Mouse (Mus musculus) T-helper 2 cell (primary cell): ENCODE data around the gene Tcam1.

ENCODE experiments used
- in situ Hi-C: fragments of 300-600 bp; cut with MboI, MseI; formaldehyde crosslinking; loops from one replicate; pipeline ENCODE4 v1.15.1; 2025; ENCODE audit warnings: high pct_unique_total_duplicates

Tcam1 gene

GRCm38 (mm10) chr11:106273311-106273684, 3.2 kb upstream of the Tcam1 start:
- in situ Hi-C loops, result no loop called here

- in situ Hi-C loops, result no loop called here
Measured at GRCm38 (mm10) chr11:106273811-106274210, 2.7 kb upstream of the Tcam1 start.

- in situ Hi-C loops, result no loop called here
Measured at GRCm38 (mm10) chr11:106274374-106274773, 2.1 kb upstream of the Tcam1 start.

GRCm38 (mm10) chr11:106274971-106275411, 1.5 kb upstream of the Tcam1 start:
- in situ Hi-C loops, result no loop called here

GRCm38 (mm10) chr11:106282452-106282851, 6.0 kb downstream of the Tcam1 start:
- in situ Hi-C loops, result no loop called here

- in situ Hi-C loops, result no loop called here
Measured at GRCm38 (mm10) chr11:106283371-106283770, 6.9 kb downstream of the Tcam1 start.

GRCm38 (mm10) chr11:106284126-106284525, 7.7 kb downstream of the Tcam1 start:
- in situ Hi-C loops, result no loop called here

GRCm38 (mm10) chr11:106286206-106286605, 9.7 kb downstream of the Tcam1 start:
- in situ Hi-C loops, result no loop called here

- in situ Hi-C loops, result no loop called here
Measured at GRCm38 (mm10) chr11:106286987-106287386, 10.5 kb downstream of the Tcam1 start.

GRCm38 (mm10) chr11:106289369-106289768, 12.9 kb downstream of the Tcam1 start:
- in situ Hi-C loops, result no loop called here

- in situ Hi-C loops, result loop anchor here (10.0 kb wide), 1 partner anchor 754 kb away; no protein-coding TSS in a partner anchor
Measured at GRCm38 (mm10) chr11:106290376-106290775, 13.9 kb downstream of the Tcam1 start.

GRCm38 (mm10) chr11:106291861-106292260, 15.4 kb downstream of the Tcam1 start:
- in situ Hi-C loops, result loop anchor here (10.0 kb wide), 1 partner anchor 753 kb away; no protein-coding TSS in a partner anchor

GRCm38 (mm10) chr11:106301765-106302164, 25.3 kb downstream of the Tcam1 start, which contains the start of gene Gh:
Gene Gh, minus strand, starts transcription at chr11:106301865.
- in situ Hi-C loops, result no loop called here

GRCm38 (mm10) chr11:106302634-106303033, 26.2 kb downstream of the Tcam1 start:
- in situ Hi-C loops, result no loop called here

GRCm38 (mm10) chr11:106305348-106306064, 29.0 kb downstream of the Tcam1 start:
- in situ Hi-C loops, result no loop called here

GRCm38 (mm10) chr11:106306065-106306385, 29.6 kb downstream of the Tcam1 start:
- in situ Hi-C loops, result no loop called here

- in situ Hi-C loops, result no loop called here
Measured at GRCm38 (mm10) chr11:106306758-106307157, 30.3 kb downstream of the Tcam1 start.

- in situ Hi-C loops, result no loop called here
Measured at GRCm38 (mm10) chr11:106307432-106307831, 31.0 kb downstream of the Tcam1 start.

GRCm38 (mm10) chr11:106308162-106308561, 31.7 kb downstream of the Tcam1 start:
- in situ Hi-C loops, result no loop called here

- in situ Hi-C loops, result loop anchor here (5.0 kb wide), 1 partner anchor 217 kb away; no protein-coding TSS in a partner anchor
Measured at GRCm38 (mm10) chr11:106310123-106310522, 33.7 kb downstream of the Tcam1 start.

- in situ Hi-C loops, result loop anchor here (5.0 kb wide), 1 partner anchor 214 kb away; no protein-coding TSS in a partner anchor
Measured at GRCm38 (mm10) chr11:106313533-106313932, 37.1 kb downstream of the Tcam1 start.

- in situ Hi-C loops, result loop anchor here (5.0 kb wide), 1 partner anchor 213 kb away; no protein-coding TSS in a partner anchor
Measured at GRCm38 (mm10) chr11:106314333-106314812, 37.9 kb downstream of the Tcam1 start, which contains the start of gene Cd79b. Gene Cd79b, minus strand, starts transcription at chr11:106314762.

- in situ Hi-C loops, result no loop called here
Measured at GRCm38 (mm10) chr11:106316416-106316815, 39.9 kb downstream of the Tcam1 start.
